Mouse (Mus musculus) hindbrain, embryonic 15.5 days (tissue): ENCODE measurements around the gene Narf. TPM values are rescaled to one million over a fixed set of nuclear protein-coding genes. Genes with fewer than 3 reads are reported as not detected.

Experiments used
- ATAC-seq: fragments of 200-750 bp; cut with Nextera tagmentation; 2 replicates; pipeline ENCODE4 v1.8.0; 2017; ENCODE audit warnings: low read depth, moderate number of reproducible peaks, moderate TSS enrichment; ENCODE audit not compliant: low FRiP score
- H3K27ac ChIP-seq: fragments of 300-500 bp; sonication (generic); replicated peaks from 2 replicates; pipeline ENCODE4 v1.5.1; 2015; ENCODE audit warnings: mild to moderate bottlenecking, inconsistent platforms
- H3K27me3 ChIP-seq: fragments of 300-500 bp; sonication (generic); 2 replicates; pipeline ENCODE4 v1.6.1; 2015; ENCODE audit warnings: control low read depth, inconsistent platforms
- H3K36me3 ChIP-seq: fragments of 300-500 bp; sonication (generic); 2 replicates; pipeline ENCODE4 v1.6.1; 2015; ENCODE audit warnings: control low read depth, inconsistent platforms
- H3K4me1 ChIP-seq: fragments of 300-500 bp; sonication (generic); replicated peaks from 2 replicates; pipeline ENCODE4 v1.6.1; 2015; ENCODE audit warnings: control low read depth, inconsistent platforms
- H3K4me2 ChIP-seq: fragments of 300-500 bp; sonication (generic); 2 replicates; pipeline ENCODE4 v1.6.1; 2015; ENCODE audit warnings: moderate library complexity, mild to moderate bottlenecking, inconsistent platforms
- H3K4me3 ChIP-seq: fragments of 300-500 bp; sonication (generic); 2 replicates; pipeline ENCODE4 v1.5.1; 2015; ENCODE audit warnings: mild to moderate bottlenecking, inconsistent platforms
- H3K9ac ChIP-seq: fragments of 300-500 bp; sonication (generic); 2 replicates; pipeline ENCODE4 v1.6.1; 2015; ENCODE audit warnings: inconsistent platforms
- H3K9me3 ChIP-seq: fragments of 300-500 bp; sonication (generic); 2 replicates; pipeline ENCODE4 v1.6.1; 2016; ENCODE audit warnings: control low read depth, inconsistent platforms
- WGBS: fragments of 180-500 bp; shearing (Covaris S2); methylation state at CpG from one replicate; pipeline ENCODE4 v1.1.7; 2015; 5-methylcytosine and 5-hydroxymethylcytosine counted together
- polyA plus RNA-seq: library from polyadenylated mRNA; unstranded; fragments of >200 nt; fragmentation: Nextera tagmentation; extraction: Ambion mirVana; gene quantifications from 2 replicates; pipeline ENCODE4 v1.2.1, GENCODE M21; 2015

Gene Narf
- polyA plus RNA-seq, result 81.6 and 86.8 TPM in 2 replicates

DNA sequence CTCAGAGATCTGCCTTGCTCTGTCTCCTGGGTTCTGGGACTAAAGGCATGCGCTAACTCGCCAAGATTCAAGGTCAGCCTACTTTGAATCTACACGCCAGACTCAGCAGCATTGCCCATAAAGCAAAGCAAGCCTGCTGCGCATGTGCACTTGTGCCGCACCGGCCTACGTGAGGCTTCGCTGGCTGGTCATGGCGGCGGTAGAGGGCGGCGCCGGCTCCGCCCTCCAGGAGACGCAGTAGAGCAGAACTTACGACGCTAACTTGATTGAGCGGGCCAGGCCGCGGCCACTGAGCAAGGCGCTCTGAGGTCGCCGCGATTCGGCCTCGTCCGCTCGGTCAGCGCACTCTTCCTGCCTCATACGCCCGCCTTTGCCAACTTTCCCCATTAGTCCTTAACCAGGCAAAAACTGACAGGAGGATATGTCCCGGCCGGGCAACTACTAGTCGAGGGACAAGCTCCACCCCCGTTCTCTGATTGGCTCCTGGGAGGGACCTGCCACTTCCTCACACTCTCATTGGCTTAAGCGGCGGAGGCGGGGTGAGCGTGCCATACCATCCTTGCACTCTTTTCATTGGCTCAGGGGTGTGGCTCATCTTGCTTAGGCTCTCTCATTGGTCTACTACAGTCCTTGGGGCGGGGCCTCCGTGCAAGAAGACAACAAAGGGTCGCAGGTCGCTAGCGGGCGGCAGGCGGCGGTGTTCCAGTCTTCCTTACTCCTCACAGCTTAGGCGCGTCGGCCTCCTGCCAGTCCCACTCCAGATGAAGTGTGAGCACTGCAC is at the start of gene Narf:
TSS of gene Narf (plus strand) at position 690 of the 781 bp plus-strand sequence.
- peak within 1 kb of the TSS; percentile 81 for H3K9ac ChIP-seq
- peaks cover 42% of the 10 kb centered on the region for H3K4me1 ChIP-seq
- peak within 1 kb of the TSS; percentile 100 for H3K27ac ChIP-seq
- H3K27me3 ChIP-seq, result no peaks in the 10 kb centered on the region
- peak within 1 kb of the TSS; percentile 65 for H3K4me2 ChIP-seq
- ATAC-seq, result peak; percentile 99
- H3K36me3 ChIP-seq, result peaks cover 19% of the 10 kb centered on the region; the same call in 1 of the 2 replicates
- WGBS, result under 1% methylated on average over 50 of the region's 50 CpGs
- no peaks in the 10 kb centered on the region for H3K9me3 ChIP-seq
- H3K4me3 ChIP-seq, result peak within 1 kb of the TSS; percentile 81

DNA sequence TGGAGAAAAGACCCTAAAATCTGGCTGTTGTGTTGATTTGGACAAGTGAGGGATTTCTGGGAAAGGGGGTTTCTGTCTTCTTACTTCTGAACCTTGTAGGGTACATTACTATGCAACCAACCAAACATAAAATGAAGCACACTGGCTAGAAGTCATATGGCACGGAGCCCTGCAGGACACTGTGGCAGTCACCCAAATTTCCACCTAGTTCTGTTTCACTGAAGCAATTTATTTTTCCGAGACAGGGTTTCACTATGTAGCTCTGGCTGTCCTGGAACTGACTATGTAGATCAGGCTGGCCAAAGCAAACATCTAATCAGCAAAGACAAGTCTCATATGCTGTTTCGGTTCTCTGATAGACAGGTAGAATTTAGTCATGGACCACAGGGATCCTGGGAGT is 47.4 kb upstream of the Narf start:
- no peak overlapping the region for H3K27ac ChIP-seq
- no peaks in the 10 kb centered on the region for H3K27me3 ChIP-seq
- WGBS, result 80% methylated on average over 3 of the region's 3 CpGs
- H3K4me1 ChIP-seq, result no peaks in the 10 kb centered on the region
- no peak for ATAC-seq
- no peak overlapping the region for H3K9ac ChIP-seq
- H3K4me2 ChIP-seq, result no peak overlapping the region
- H3K4me3 ChIP-seq, result no peak overlapping the region
- 0 out of 2 replicates have a peak, but pooled peaks cover 5% of the 10 kb centered on the region for H3K36me3 ChIP-seq
- H3K9me3 ChIP-seq, result no peaks in the 10 kb centered on the region

DNA sequence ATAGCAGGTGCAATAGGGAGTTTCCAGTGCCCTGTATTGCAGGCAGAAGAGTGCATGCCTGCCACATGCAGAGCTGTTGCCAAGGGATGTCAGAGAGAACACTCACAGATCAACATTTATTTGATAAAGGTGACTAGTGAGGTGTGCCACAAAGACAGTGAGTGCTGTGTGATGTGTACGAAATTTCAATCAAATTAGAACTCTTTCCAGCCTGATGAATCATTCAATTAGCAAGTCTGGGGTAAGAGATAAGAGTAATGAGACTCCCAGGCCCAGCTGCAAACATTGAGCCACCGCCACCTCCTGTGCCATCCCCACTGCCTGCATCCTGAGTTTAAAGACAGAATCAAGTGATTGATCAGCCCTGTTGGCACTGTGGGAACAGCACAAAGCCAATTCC is 44.3 kb upstream of the Narf start:
- no peaks in the 10 kb centered on the region for H3K4me1 ChIP-seq
- no peaks in the 10 kb centered on the region for H3K27me3 ChIP-seq
- no peak overlapping the region for H3K9ac ChIP-seq
- no peak overlapping the region for H3K4me2 ChIP-seq
- H3K36me3 ChIP-seq, result no peaks in the 10 kb centered on the region
- no peaks in the 10 kb centered on the region for H3K9me3 ChIP-seq
- 78% methylated on average over 2 of the region's 2 CpGs for WGBS
- no peak for ATAC-seq
- no peak overlapping the region for H3K27ac ChIP-seq
- no peak overlapping the region for H3K4me3 ChIP-seq

GRCm38 (mm10) chr11:121193415-121193814 is 43.6 kb upstream of the Narf start:
- WGBS, result 85% methylated on average over 3 of the region's 3 CpGs
- no peak overlapping the region for H3K27ac ChIP-seq
- ATAC-seq, result no peak
- H3K27me3 ChIP-seq, result no peaks in the 10 kb centered on the region
- no peaks in the 10 kb centered on the region for H3K36me3 ChIP-seq
- no peaks in the 10 kb centered on the region for H3K4me1 ChIP-seq
- H3K4me3 ChIP-seq, result no peak overlapping the region
- no peaks in the 10 kb centered on the region for H3K9me3 ChIP-seq
- no peak overlapping the region for H3K9ac ChIP-seq
- no peak overlapping the region for H3K4me2 ChIP-seq

DNA sequence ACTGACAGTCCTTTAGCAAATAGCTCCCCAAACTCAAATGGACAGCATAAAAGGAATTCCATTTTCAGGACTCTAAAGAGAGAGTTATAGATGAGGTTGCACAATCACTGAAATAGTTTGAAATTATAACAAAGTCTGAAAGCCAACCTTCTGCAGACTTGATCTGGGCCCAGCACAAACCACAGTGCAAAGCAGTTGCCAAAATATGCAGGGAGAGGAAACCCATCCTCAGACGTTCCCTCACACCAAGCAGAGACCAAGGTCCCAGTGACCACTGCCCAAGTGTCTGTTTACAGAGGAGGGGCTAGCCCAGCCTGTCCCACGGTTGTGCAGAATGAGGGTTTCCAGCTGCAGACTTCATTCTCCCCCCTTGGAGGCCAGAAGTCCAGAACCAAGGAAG is 38.4 kb upstream of the Narf start:
- peaks cover 5% of the 10 kb centered on the region for H3K4me1 ChIP-seq
- H3K4me2 ChIP-seq, result no peak overlapping the region
- no peak overlapping the region for H3K4me3 ChIP-seq
- H3K27ac ChIP-seq, result no peak overlapping the region
- WGBS, result 65% methylated on average over 2 of the region's 2 CpGs
- H3K9ac ChIP-seq, result no peak overlapping the region
- H3K9me3 ChIP-seq, result no peaks in the 10 kb centered on the region
- H3K36me3 ChIP-seq, result no peaks in the 10 kb centered on the region; the same call in 1 of the 2 replicates
- no peaks in the 10 kb centered on the region for H3K27me3 ChIP-seq
- ATAC-seq, result no peak

DNA sequence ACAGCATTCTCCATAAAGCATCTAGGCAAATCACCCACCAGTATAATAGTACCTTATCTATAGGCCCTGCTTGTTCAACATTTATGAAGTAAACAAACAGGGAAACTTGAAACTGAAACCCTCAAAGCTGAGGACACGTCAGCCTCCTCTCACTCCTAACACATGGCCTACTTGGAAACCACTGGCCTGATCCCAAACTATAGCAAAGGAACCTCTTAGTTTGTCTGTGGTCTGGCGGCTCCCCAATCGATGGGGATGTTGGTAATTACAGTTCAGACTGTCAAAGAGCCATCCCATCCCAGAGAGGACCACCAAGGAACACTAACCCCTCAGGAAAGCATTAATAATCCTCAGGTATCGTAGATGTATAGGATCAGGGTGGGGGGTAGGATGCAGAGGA is 37.2 kb upstream of the Narf start:
- no peak overlapping the region for H3K4me2 ChIP-seq
- no peak overlapping the region for H3K9ac ChIP-seq
- H3K36me3 ChIP-seq, result no peaks in the 10 kb centered on the region; the same call in 1 of the 2 replicates
- H3K4me3 ChIP-seq, result no peak overlapping the region
- 78% methylated on average over 4 of the region's 4 CpGs for WGBS
- H3K9me3 ChIP-seq, result no peaks in the 10 kb centered on the region
- H3K4me1 ChIP-seq, result peaks cover 9% of the 10 kb centered on the region
- H3K27ac ChIP-seq, result no peak overlapping the region
- no peaks in the 10 kb centered on the region for H3K27me3 ChIP-seq
- no peak for ATAC-seq

DNA sequence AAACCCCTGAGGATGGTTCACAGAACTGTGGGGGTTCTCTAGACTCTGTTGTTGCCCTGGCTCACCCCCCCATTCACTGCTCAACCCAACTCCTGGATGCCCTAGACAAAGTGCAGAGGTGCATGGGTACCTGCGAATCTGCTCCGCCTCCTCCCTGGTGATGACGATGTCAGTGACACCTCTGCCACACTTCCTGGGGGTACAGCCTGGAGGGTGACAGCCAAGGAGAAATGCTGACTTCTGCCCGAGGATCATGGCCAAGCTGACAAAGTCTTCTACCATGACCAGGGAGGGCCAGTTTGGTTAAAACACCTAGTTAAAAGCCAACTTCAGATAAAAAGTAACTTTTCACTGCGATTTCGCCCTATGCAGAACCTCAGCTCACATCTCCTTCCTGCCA is 36.3 kb upstream of the Narf start:
- no peak for ATAC-seq
- Histone ChIP-seq H3K9me3 (no peaks in the 10 kb centered on the region), H3K36me3 (no peaks in the 10 kb centered on the region; the same call in 1 of the 2 replicates), H3K9ac (no peak overlapping the region), H3K4me2 (no peak overlapping the region), H3K27me3 (no peaks in the 10 kb centered on the region), H3K4me1 (peaks cover 13% of the 10 kb centered on the region), H3K4me3 (no peak overlapping the region), H3K27ac (no peak overlapping the region)
- 95% methylated on average over 6 of the region's 6 CpGs for WGBS

GRCm38 (mm10) chr11:121201436-121202198 is 35.4 kb upstream of the Narf start:
- WGBS, result 58% methylated on average over 11 of the region's 11 CpGs
- no peak for ATAC-seq

GRCm38 (mm10) chr11:121203859-121204160 is 33.2 kb upstream of the Narf start:
- H3K9ac ChIP-seq, result peak overlapping the region; percentile 83
- H3K4me2 ChIP-seq, result peak overlapping the region; percentile 73
- 1% methylated on average over 5 of the region's 5 CpGs for WGBS
- H3K4me1 ChIP-seq, result peaks cover 13% of the 10 kb centered on the region
- peak overlapping the region; percentile 94 for H3K27ac ChIP-seq
- H3K9me3 ChIP-seq, result no peaks in the 10 kb centered on the region
- H3K27me3 ChIP-seq, result no peaks in the 10 kb centered on the region
- H3K36me3 ChIP-seq, result no peaks in the 10 kb centered on the region; the same call in none of the 2 replicates
- no peak for ATAC-seq
- H3K4me3 ChIP-seq, result peak overlapping the region; percentile 86

More at GRCm38 (mm10) chr11:121201436-121202198, 35.4 kb upstream of the Narf start:
- no peaks in the 10 kb centered on the region; the same call in 1 of the 2 replicates for H3K36me3 ChIP-seq
- no peak overlapping the region for H3K27ac ChIP-seq
- peaks cover 13% of the 10 kb centered on the region for H3K4me1 ChIP-seq
- no peak overlapping the region for H3K4me3 ChIP-seq
- H3K9ac ChIP-seq, result no peak overlapping the region
- H3K9me3 ChIP-seq, result no peaks in the 10 kb centered on the region
- H3K27me3 ChIP-seq, result no peaks in the 10 kb centered on the region
- H3K4me2 ChIP-seq, result no peak overlapping the region

DNA sequence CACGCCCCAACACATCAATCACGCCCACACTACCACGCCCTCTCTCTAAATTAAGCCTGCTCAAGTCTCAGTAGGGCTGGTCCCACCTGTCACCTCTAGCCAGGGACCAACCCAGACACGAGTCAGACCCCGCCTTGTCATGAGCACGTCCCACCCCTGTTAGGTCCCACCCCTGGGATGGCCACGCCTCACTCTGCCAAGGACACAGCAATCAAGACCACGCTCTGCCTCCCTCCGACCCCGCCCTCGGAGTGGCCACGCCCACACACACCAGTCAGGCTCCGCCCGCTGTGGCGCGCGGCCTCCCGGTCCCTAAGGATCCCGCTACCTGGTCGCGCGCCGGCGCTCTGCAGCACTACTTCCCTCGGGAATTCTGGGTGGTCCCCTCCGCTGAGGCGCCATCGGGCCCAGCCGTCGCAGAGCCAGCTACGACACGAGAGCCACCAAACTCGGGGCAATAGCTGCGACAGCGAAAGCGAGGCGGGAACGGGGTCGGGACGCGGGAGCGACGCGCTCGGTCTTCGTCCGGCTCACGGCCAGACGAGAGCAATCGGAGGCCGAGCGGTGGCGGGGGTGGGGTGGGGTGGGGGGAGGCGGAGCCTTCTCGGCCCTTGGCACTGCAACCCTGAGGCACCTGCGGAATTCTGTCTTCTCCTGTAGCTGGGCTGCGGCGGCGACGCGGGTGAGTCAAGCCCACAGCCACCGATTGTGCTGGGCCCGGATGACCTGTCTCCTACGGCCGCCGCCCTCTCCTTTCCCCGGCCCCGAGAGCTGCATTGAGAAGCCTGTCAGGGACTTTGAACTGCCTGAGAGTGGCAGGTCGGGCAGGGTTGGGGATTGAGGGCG is 32.7 kb upstream of the Narf start, which contains the start of the genes Hexdc and Ogfod3:
TSS of gene Hexdc (plus strand) at position 273 of the 846 bp plus-strand sequence.
TSS of gene Ogfod3 (minus strand) at position 551 of the 846 bp plus-strand sequence.
- peak within 1 kb of the TSS; percentile 83 for H3K9ac ChIP-seq
- H3K36me3 ChIP-seq, result peaks cover 3% of the 10 kb centered on the region; the same call in 1 of the 2 replicates
- no peaks in the 10 kb centered on the region for H3K9me3 ChIP-seq
- under 1% methylated on average over 70 of the region's 70 CpGs for WGBS
- peak within 1 kb of the TSS; percentile 73 for H3K4me2 ChIP-seq
- H3K27ac ChIP-seq, result peak within 1 kb of the TSS; percentile 94
- H3K4me1 ChIP-seq, result peaks cover 13% of the 10 kb centered on the region
- ATAC-seq, result peak; percentile 98
- H3K27me3 ChIP-seq, result no peaks in the 10 kb centered on the region
- H3K4me3 ChIP-seq, result peak within 1 kb of the TSS; percentile 86

GRCm38 (mm10) chr11:121216831-121217230 is 20.2 kb upstream of the Narf start:
- H3K36me3 ChIP-seq, result peaks cover 35% of the 10 kb centered on the region

More at GRCm38 (mm10) chr11:121216831-121217230, 20.2 kb upstream of the Narf start:
- no peak for ATAC-seq
- no peaks in the 10 kb centered on the region for H3K4me1 ChIP-seq
- H3K27me3 ChIP-seq, result no peaks in the 10 kb centered on the region
- H3K9me3 ChIP-seq, result no peaks in the 10 kb centered on the region
- no peak overlapping the region for H3K27ac ChIP-seq
- H3K4me3 ChIP-seq, result no peak overlapping the region
- WGBS, result 99% methylated on average over 3 of the region's 3 CpGs
- no peak overlapping the region for H3K9ac ChIP-seq
- no peak overlapping the region for H3K4me2 ChIP-seq
